Mouse (Mus musculus) adrenal gland (tissue): ENCODE results near the gene P4ha1.

Experiments used
- intact Hi-C: fragments of 180-260 bp; cut with DNase I; formaldehyde crosslinking; loops from one replicate; pipeline ENCODE4 v1.15.1; 2025

P4ha1 gene

DNA sequence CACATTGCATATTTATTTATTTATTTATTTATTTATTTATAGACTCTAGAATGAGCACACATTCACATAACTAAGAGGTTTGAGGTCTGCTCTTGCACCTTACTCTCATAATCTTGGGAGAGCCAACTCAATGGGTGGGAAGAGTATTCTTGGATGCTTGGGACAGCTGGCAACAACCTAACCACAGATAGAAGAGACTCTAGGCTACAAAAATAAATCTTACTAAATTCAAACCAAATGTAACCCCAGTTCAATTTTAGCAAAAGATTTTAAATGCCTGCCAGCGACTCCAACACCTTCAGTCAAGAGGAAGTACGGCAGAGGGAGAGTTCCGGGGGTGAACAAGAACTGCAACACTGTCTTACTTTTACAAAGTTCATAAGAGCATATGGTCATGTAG lies 2.0 kb upstream of the P4ha1 start:
- intact Hi-C loops: no loop called here

DNA sequence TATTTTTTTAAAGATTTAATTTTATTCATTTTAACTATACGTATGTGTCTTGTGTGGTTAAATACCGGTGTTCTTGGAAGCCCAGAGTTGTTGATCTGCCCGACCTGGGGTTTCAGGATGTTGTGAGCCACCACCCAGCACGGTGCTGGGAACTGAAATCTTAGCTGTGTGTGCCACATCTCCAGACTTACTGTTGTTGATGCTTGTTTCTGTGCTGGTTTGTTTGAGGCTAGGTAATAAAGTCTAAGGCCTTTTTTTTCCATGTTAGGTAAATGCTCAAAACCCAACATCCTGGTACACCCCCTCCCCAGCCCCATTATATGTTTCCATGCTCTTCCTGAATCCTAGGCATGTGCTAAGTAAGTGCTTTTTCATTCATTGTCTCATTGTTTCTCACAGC lies 825 bp upstream of the P4ha1 start:
- intact Hi-C loops: no loop called here

DNA sequence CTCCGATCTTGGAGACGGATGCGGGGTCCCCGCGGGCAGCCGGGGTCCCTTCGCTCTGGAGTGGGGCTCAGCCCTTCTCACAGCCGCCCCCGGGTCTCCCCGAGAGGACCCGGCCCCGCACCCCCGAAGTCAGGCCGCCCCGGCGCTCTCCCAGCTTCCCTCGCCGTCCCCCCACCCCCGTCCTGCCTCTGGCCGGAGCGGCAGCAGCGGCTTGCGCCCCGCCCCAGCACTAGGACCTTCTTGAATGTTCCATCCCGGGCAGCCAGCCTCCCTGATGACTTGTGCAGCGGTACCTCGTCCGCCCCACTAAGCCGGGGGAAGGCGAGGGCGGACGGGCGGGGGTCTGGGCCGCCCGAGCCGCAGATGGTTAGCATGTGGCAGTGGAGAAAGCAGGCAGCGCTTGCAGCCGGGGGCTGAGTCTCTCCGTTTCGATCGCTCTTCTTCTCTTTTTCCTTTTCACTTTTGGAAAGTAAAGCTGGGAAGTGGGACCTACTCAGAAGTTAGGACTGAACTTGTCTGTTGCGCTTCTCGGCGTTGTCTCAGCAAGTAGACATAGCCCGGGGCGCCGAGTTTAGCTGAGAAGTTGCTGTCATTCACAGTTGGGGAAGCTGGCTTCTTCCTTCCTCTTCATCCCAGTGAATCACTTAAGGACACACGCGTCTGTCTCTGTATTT lies 529 bp downstream of the P4ha1 start:
- intact Hi-C loops: no loop called here

DNA sequence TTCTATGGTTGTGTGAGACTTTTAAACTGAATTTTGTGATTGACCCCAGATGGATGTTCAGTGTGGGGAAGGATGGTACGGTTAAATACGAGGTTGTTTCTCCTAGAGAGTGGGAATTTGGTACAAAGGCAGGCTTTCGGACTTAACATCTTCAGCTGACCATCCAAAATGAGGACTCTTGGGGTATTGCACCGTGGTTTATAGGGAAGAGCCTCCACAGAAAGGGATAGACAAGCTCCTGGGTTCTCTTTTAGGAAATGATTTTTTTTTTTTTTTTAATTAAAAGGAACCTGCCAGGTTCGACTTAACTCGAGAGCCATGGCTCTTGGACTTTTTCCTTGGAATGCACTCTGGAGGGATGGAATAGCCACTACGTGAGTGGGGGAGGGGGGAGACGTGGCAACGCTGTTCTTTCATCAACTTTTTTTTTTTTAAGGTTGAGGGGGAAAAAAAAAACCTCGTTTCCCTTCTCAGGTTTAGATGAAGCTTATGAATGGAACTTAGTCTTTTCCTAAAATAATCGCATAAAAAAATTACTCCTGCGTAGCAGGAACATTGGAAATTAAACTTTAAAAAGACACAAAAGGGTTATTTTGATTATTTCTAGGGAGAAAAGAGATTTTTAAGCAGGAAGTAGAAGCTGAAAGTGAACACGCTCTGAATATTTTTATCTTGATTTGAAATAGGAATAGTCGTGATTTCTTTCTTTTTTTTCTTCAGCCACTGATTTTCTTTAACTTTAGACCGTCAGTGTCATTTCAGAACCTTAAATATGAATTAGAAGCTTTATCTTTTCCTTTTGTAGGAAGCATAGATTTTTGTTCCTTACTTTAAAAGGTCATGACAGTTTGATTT lies 1.4 kb downstream of the P4ha1 start:
- intact Hi-C loops: no loop called here

DNA sequence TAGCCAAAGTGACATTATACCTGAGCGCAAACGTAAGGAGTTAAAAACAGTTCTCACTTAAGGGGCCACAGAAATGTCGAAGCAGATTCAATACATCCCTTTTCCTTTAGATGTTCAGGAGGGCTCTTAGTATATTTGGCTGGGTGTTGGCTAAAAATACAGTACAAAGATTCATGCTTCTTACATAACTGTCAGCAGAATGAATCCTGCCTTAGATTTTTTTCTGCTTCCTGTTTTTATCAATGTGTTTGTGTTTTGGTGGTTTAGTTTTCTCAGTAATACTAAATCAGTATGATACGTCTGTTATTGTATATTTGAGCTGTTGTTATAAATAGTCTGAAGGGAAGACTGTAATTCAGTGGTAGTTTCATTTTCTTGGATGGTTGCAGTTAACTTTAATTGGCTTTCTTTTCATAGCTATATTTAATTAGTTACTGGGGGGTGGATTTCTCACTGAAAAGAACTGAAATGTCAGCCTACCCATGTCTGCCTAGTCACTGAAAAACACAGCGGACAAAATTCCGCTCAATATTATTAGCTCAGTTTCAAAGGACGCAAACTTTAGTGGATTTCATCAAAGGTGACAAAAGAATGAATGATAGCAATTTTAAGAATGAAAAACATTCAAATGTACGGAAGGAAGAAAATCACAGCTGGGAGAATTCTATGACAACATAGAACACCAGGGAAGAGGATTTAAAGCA lies 3.7 kb downstream of the P4ha1 start:
- intact Hi-C loops: no loop called here

DNA sequence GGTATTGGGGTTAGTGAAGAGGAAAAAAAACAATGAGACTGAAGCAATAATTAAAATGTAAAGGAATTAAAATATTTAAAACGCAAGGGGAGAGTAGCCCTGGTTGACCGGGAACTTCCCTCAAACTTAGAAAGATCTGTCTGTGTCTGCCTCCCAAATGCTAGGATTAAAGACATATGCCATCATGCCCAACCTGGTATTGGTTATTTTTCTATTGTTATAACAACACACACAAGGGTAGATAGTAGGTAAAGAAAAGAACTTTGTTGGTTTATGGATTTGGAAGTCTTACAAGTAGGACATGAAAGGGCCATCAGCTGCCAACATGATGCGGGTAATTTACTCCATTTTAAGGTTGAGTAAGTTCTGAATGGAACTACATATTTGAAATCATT lies 4.2 kb downstream of the P4ha1 start:
- intact Hi-C loops: no loop called here

DNA sequence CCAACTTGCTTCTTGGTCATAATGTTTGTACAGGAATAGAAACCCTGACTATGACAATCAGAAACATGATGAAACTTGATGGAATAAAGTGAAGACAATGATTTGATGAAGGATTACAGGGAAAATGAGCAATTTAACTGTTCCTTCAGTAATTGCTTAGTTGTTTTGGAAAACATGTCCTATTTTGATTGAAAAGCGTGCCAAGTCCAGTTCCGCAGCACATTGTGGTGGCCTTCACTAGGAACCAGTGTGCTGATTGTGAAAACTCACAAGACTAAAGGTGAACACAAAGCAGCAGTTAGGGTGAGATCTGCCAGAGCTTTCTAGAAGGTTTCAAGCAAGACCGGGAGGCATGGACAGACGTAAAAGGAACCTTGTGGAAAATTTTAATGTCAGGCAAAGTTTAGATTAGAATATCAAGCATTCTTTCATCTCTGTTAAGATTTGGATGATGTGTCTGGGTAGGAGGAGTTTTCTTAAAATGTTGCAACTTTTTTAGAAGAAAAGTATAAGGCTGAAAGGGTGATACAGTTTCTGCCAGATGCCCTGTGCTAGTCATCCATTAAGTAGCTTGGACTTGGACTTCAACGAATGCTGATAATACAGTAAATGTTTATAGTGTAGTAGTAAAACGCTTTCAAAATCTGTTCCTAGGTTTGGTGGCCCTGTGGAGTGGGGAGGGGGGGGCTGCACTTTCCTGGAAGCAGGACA lies 8.6 kb downstream of the P4ha1 start:
- intact Hi-C loops: no loop called here

DNA sequence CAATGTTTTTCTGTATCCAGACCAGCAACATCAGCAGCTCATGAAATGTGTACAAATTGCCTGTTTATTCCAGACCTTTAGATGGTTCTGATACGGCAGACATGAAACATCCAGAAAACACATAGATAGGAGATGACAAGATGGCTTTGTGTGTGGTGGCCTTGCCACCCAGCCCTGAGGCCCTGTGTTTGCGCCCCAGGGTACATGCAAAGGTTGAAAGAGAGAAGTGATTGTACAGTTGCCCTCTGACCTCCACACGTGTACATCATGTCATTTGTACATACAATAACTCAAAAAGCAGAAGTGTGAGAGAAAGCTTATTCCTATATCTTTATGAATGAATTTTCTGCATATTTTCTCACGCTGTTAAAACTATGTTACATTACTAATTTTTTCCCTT lies 10.3 kb downstream of the P4ha1 start:
- intact Hi-C loops: no loop called here

DNA sequence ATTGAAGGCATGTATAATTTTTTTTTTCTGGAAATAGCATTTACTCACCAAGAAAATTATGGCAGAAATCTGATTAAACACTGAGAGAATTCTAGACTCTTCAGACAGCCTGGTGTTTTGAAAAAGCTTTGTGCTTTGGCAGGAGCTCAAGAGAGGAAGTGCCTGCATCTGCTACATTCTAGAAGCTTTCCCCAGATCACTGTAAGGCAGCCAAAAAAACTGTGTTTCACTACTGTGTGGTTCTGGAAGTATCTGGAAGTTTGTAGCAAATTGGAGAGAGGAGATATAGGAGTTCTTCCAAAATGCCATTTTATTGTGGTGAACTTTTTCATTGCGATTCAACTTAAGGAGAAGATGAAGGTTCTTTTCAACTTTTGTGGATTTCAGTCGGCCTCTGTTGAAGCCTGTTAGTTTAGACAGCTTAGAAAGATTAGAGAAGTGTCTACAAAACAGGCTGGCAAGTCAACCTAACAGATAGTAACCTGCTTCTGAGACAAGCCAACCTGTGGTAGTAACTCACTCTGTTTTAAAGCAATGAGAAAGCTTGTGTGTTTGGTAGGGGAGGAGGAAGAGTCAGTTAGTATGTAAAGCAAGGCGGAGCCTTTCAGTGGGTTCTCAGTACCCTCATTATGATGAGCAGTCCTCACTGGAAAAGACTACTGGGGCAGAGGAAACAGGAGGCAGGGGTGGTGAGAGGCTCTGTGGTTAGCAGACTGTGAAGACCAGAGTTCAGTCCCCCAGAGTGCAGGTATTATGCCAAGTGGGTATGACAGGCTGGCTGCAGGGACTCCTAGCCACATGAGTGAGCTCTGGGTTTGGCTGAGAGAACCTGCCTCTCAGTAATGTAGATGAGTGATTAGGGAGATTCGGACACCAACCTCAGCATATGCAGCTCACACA lies 12.1 kb downstream of the P4ha1 start:
- intact Hi-C loops: no loop called here

DNA sequence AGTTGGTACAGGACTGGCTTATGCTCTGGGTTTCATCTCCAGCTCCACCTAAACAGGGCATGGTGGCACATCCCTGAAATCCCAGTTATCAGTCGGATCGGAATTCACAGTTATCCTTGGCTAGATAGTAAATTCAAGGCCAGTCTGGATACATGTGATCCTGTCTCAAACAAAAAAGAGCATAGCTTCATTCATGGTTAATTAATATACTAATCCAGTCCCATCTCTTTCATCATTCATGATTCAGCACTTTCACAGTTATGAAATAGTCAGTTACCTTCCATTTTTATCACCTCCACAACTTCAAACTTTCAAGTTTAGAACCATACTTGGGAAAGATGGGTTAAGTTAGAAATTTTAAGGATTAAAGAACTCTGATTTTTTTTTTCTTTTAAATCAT lies 13.0 kb downstream of the P4ha1 start:
- intact Hi-C loops: no loop called here

DNA sequence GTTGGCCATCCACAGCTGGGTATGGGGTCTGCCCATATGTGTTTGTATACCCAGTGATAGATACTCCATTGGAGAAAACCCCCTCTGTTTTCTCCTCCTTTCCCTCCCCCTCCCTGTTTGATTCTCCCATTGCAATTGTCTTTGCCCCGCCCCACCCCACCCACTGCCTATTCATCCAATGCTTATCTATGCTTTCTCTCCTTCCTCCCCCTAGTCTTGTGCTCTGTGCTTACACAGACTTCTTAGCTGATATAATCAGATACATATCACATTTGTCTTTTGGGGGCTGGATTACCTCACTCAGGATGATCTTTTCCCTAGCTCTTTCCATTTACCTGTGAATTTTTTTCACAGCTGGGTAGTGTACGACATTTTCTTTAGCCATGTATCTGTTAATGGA lies 23.5 kb downstream of the P4ha1 start:
- intact Hi-C loops: no loop called here

DNA sequence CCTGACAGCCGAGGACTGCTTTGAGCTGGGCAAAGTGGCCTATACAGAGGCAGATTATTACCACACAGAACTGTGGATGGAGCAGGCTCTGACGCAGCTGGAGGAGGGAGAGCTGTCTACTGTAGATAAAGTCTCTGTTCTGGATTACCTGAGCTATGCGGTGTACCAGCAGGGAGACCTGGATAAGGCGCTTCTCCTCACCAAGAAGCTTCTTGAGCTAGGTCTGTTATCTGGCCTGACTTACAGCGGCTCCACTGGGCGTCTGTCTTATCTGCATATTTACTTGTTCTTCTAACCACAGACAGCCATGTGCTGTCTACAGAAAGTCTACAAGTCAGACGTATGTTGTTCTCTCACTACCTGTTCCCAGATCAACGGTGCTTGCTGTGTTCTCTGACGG lies 25.1 kb downstream of the P4ha1 start:
- intact Hi-C loops: no loop called here

DNA sequence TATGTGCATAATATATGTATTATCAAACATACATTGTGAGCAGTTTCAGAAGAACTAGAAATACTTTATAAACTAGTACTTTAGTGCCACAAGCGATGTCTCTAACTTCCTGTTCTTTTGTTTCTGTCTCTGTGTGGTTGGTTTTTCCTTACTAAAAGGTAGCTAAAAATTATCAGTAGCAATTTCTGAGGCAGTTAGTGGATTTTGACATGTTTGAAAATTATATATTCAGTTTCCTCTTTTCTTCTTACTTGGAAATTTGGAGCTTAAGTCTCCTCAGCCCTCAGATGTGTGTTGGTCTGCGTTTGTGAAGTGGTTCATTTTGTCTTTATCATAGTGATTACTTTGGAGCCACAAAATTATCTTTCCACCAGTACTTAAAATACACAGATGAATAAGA lies 26.4 kb downstream of the P4ha1 start:
- intact Hi-C loops: no loop called here

DNA sequence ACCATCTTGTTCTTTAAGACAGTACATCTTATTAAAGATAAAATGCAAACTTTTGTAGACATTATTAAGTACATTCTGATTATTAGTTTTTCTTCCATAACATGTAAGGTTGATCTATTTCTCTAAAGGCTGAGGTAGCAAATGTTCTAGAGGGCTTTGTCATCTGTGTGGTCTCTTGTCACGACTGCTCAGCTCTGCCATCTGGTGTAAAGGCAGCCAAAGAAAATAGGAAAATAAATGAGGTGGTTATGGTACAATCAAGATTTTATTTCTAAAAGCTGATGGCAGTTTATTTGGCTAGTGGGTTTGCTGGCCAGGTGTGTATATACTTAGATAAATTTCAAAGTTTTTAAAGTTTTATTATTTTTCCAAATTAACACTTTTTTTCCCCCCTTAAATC lies 30.0 kb downstream of the P4ha1 start:
- intact Hi-C loops: loop anchor here (10.0 kb wide), 1 partner anchor 188 kb away; no protein-coding TSS in a partner anchor

DNA sequence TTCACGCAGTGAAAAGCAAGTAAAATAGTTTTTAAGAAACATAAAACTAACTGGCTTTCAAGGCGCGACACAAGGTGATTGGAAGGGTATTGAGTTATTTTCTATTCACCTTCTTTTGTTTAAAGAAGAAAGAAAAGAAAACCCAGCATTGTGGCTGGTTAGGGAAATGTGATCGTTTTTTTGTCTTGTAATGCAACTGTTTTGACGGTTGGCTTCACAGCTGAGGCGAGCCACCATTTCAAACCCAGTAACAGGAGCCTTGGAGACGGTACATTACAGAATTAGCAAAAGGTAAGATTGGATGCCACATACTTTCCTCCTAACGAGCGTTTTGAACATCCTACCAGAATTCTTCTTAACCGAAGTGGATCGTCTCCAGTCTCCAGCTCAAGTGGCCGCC lies 31.0 kb downstream of the P4ha1 start:
- intact Hi-C loops: loop anchor here (10.0 kb wide), 1 partner anchor 189 kb away; no protein-coding TSS in a partner anchor

DNA sequence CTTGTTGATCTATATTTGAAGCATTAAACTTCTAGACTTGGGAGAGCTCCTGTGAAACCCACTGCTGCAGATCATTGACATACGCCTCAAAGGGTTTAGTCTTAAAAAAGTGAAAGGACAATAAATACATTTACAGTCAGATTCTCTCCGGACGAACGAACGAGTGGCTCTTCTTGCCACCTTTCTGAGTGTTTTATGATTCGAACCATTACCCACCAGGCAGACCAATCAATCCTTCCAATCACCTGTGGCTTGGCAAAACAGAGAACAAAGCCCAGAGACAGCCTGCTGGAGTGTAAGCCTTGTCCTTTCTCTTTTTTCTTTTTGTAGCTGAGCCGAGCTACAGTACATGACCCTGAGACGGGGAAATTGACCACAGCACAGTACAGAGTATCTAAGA lies 31.9 kb downstream of the P4ha1 start:
- intact Hi-C loops: loop anchor here (5.0 to 10.0 kb wide), 3 partner anchors 43 to 190 kb away; no protein-coding TSS in a partner anchor

DNA sequence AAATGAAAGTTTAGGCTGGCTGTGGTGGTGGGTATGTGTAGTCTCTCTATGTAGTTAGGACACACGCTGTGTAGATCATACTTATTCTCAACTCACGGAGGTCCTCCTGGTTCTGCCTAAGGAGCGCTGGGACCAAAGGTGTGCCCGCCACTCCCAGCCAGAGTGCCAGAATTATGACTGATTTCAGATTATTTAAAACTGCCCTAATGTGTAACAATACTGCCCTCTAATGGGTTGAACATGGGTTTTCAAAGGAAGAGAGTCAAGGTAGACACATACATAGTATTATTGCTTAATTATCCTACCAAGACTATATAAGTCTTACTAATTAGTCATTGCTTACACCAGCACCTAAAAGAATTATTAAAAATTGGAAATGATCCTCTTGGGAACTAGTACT lies 35.6 kb downstream of the P4ha1 start:
- intact Hi-C loops: loop anchor here (5.0 to 10.0 kb wide), 3 partner anchors 46 to 194 kb away; no protein-coding TSS in a partner anchor

DNA sequence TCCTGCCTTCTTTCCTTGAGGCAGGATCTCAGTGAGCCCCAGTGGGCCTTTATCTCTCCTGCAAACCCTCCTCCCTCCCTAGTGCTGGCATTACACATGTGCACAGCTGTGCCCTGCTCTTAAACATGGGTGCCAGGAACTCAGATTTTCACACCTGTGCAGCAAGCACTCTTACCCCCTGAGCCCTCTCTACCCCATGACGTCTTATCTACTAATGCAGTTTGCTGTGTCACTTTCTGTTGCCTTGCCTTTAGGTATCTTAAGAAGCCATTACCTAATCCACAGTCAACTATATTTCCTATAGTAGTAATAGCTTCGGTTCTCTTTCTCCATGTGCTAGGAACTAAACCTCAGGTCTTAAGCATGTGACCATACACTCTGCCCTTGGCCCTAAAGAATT lies 40.1 kb downstream of the P4ha1 start:
- intact Hi-C loops: no loop called here

DNA sequence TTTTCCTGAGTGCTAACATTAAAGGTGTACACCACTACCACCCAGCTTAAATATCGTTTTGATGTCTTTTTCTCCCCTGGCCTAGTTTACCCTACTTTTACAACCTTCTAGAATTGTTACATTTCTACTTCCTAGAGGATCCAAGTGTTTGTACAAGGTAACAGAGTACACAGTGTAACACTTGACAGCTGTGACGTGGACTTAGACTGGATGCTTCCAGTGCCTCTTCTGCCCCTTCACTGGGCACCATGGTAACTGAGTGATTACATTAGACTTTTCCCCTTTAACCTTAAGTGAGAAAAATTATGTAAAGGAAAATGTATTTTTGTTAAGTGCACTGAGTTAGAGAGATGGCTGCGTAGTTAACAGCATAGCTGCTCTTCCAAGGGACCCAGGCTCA lies 41.5 kb downstream of the P4ha1 start:
- intact Hi-C loops: no loop called here

DNA sequence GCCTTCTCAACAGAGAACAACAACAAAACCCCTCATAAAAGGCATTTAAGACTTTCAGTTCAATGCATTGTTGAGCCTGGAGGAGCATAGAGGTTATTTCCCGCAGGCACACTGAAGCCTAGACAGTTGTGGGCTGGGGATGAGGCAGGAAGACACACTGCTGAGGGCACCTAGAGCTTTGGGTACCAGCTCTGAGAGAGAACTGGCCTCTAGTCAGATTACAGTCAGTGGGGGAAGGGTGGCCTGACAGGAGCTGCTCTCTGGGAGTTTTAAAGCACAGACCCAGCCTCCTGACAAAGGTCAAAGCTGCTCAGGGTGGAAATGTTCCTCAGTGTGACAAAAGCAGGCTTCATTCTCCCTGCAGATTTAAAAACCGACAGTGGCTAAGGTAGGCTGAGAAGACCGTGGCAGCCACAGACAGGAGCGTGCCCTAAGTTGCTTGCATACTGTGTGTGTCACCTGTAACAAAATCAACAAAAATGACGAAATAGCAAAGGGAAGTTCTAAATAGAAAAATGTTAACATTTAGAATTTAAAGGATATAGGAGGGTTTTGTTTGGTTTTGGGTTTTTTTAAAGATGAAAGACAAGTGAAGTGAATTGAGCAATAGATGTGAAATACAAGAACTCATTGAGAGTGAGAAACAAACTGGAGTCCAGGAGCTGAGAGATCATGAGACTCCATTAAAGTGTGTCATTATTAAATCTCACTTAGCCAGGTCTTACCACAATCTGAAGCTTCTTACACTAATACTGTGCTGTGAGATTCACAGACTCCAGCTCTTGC lies 42.9 kb downstream of the P4ha1 start:
- intact Hi-C loops: no loop called here
